Mouse (Mus musculus) heart, embryonic 10.5 days (tissue): Measurements from ENCODE around the gene Slc35c2. TPM values are rescaled to one million over a fixed set of nuclear protein-coding genes. Genes with fewer than 3 reads are reported as not detected.

Experiments
- DNase-seq: peaks from one replicate; pipeline ENCODE4 v3.0.0-alpha.2; 2017; ENCODE audit warnings: low spot score
- H3K27ac ChIP-seq: fragments of 300-500 bp; sonication (generic); 2 replicates; pipeline ENCODE4 v1.5.1; 2016; ENCODE audit warnings: mild to moderate bottlenecking
- H3K27me3 ChIP-seq: fragments of 300-500 bp; sonication (generic); 2 replicates; pipeline ENCODE4 v1.6.1; 2016; ENCODE audit warnings: mild to moderate bottlenecking; ENCODE audit not compliant: poor library complexity, insufficient read depth, severe bottlenecking
- H3K36me3 ChIP-seq: fragments of 300-500 bp; sonication (generic); 2 replicates; pipeline ENCODE4 v1.6.1; 2016; ENCODE audit warnings: mild to moderate bottlenecking, moderate library complexity
- H3K4me1 ChIP-seq: fragments of 300-500 bp; sonication (generic); 2 replicates; pipeline ENCODE4 v1.6.1; 2016; ENCODE audit warnings: mild to moderate bottlenecking
- H3K4me3 ChIP-seq: fragments of 300-500 bp; sonication (generic); 2 replicates; pipeline ENCODE4 v1.5.1; 2016; ENCODE audit warnings: mild to moderate bottlenecking, moderate library complexity
- H3K9me3 ChIP-seq: fragments of 300-500 bp; sonication (generic); 2 replicates; pipeline ENCODE4 v1.6.1; 2016; ENCODE audit warnings: mild to moderate bottlenecking, moderate library complexity
- WGBS: fragments of 180-500 bp; shearing (Covaris S2); methylation state at CpG from one replicate; pipeline ENCODE4 v1.1.7; 2016; 5-methylcytosine and 5-hydroxymethylcytosine counted together
- polyA plus RNA-seq: library from polyadenylated mRNA; unstranded; fragments of >200 nt; fragmentation: Nextera tagmentation; extraction: Ambion mirVana; gene quantifications from 2 replicates; pipeline ENCODE4 v1.2.1, GENCODE M21; 2016

Gene Slc35c2
- polyA plus RNA-seq, 1 experiment from 2014 or later = 57.3 TPM

DNA sequence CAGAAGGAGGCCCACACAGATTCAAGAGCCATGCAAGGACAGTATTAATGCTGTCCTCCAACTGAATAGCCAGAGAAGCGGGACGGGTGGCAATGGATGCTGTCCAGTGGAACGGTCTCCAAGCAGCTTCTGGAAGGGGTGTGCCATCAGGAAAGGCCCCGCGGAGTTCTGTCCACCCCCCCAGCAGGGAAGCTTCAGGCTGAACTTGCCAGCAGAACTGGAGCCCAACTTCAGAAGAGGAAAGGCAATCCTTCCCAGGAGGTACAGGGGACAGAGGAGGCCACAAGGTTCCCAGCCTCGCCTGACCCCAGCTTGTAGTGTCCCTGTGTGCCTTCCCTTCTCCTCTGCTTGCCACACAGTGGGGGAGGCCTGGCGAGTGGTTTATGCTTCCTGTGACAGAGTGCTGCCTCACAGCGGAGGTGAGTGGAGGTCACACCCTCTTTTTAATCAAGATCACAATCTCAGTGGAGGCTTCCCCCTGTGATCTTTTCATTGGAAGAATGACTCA lies 33.8 kb upstream of the Slc35c2 start:
- Histone ChIP-seq H3K27me3 (no peaks in the 10 kb centered on the region), H3K36me3 (peaks cover 7% of the 10 kb centered on the region), H3K4me1 (peaks cover 85% of the 10 kb centered on the region), H3K4me3 (0 out of 2 replicates have a peak overlapping the region, but pooled peaks have one; percentile 4), H3K9me3 (no peaks in the 10 kb centered on the region), H3K27ac (peak overlapping the region; percentile 53)
- DNase-seq = no peak
- 64% methylated on average over 8 of the region's 8 CpGs for WGBS

GRCm38 (mm10) chr2:165320531-165321150 lies 33.0 kb upstream of the Slc35c2 start:
- Histone ChIP-seq H3K27ac (0 out of 2 replicates have a peak overlapping the region, but pooled peaks have one; percentile 53), H3K9me3 (no peaks in the 10 kb centered on the region), H3K36me3 (peaks cover 15% of the 10 kb centered on the region), H3K4me3 (no peak overlapping the region), H3K27me3 (no peaks in the 10 kb centered on the region), H3K4me1 (peaks cover 91% of the 10 kb centered on the region)
- DNase-seq = no peak
- 59% methylated on average over 12 of the region's 12 CpGs for WGBS

- DNase-seq = no peak
- peaks cover 84% of the 10 kb centered on the region for H3K4me1 ChIP-seq
- no peaks in the 10 kb centered on the region for H3K27me3 ChIP-seq
- H3K9me3 ChIP-seq = no peaks in the 10 kb centered on the region
- H3K36me3 ChIP-seq = peaks cover 26% of the 10 kb centered on the region
- no peak overlapping the region for H3K4me3 ChIP-seq
- no peak overlapping the region for H3K27ac ChIP-seq
- WGBS = 44% methylated on average over 4 of the region's 4 CpGs
Measured at GRCm38 (mm10) chr2:165319503-165319902, 31.8 kb upstream of the Slc35c2 start.

- Histone ChIP-seq H3K27me3 (no peaks in the 10 kb centered on the region), H3K4me1 (peaks cover 79% of the 10 kb centered on the region), H3K9me3 (no peaks in the 10 kb centered on the region), H3K27ac (no peak overlapping the region), H3K36me3 (peaks cover 32% of the 10 kb centered on the region), H3K4me3 (no peak overlapping the region)
- no peak for DNase-seq
- WGBS = 80% methylated on average over 7 of the region's 7 CpGs
Measured at GRCm38 (mm10) chr2:165318941-165319340, 31.3 kb upstream of the Slc35c2 start.

GRCm38 (mm10) chr2:165317621-165318263 lies 30.1 kb upstream of the Slc35c2 start:
- no peak for DNase-seq
- peak overlapping the region; percentile 5; the same call in 1 of the 2 replicates for H3K4me3 ChIP-seq
- H3K4me1 ChIP-seq = peaks cover 69% of the 10 kb centered on the region
- H3K36me3 ChIP-seq = peaks cover 38% of the 10 kb centered on the region
- WGBS = 51% methylated on average over 16 of the region's 16 CpGs
- H3K27me3 ChIP-seq = no peaks in the 10 kb centered on the region
- no peaks in the 10 kb centered on the region for H3K9me3 ChIP-seq
- H3K27ac ChIP-seq = peak overlapping the region; percentile 50; the same call in 1 of the 2 replicates

- peak overlapping the region; percentile 5 for H3K4me3 ChIP-seq
- peaks cover 65% of the 10 kb centered on the region for H3K4me1 ChIP-seq
- H3K9me3 ChIP-seq = no peaks in the 10 kb centered on the region
- DNase-seq = no peak
- peaks cover 6% of the 10 kb centered on the region; the same call in 1 of the 2 replicates for H3K27me3 ChIP-seq
- 23% methylated on average over 9 of the region's 9 CpGs for WGBS
- peak overlapping the region; percentile 50; the same call in 1 of the 2 replicates for H3K27ac ChIP-seq
- H3K36me3 ChIP-seq = peaks cover 45% of the 10 kb centered on the region
Measured at GRCm38 (mm10) chr2:165316837-165317473, 29.3 kb upstream of the Slc35c2 start.

DNA sequence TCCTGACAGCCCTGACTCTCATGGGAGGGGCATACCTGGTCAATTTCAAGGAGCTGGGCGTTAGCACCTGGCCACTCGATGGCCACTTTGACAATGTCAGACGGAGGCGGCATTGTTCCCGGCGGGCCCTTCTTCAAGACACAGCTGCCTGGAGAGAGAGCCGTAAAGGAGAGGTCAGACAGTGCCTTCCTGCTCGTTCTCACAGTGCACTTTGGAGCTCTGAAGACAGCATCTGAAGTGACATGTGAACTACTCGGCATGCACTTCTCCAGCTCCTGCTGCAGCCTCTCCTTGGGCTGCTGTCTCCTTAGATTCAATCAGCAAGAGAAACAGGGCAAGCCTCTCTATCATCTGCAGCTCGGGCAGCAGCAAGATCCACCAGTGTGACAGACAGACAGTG lies 28.5 kb upstream of the Slc35c2 start:
- Histone ChIP-seq H3K9me3 (no peaks in the 10 kb centered on the region), H3K27ac (peak overlapping the region; percentile 1; the same call in 1 of the 2 replicates), H3K4me1 (peaks cover 59% of the 10 kb centered on the region), H3K4me3 (no peak overlapping the region), H3K36me3 (peaks cover 52% of the 10 kb centered on the region), H3K27me3 (peaks cover 6% of the 10 kb centered on the region; the same call in 1 of the 2 replicates)
- no peak for DNase-seq
- WGBS = 62% methylated on average over 10 of the region's 10 CpGs

GRCm38 (mm10) chr2:165314197-165314596 lies 26.5 kb upstream of the Slc35c2 start:
- H3K4me3 ChIP-seq = no peak overlapping the region
- WGBS = 73% methylated on average over 8 of the region's 8 CpGs
- H3K27ac ChIP-seq = no peak overlapping the region
- peaks cover 72% of the 10 kb centered on the region for H3K36me3 ChIP-seq
- no peaks in the 10 kb centered on the region for H3K9me3 ChIP-seq
- peaks cover 44% of the 10 kb centered on the region for H3K4me1 ChIP-seq
- DNase-seq = no peak
- peaks cover 6% of the 10 kb centered on the region; the same call in 1 of the 2 replicates for H3K27me3 ChIP-seq

DNA sequence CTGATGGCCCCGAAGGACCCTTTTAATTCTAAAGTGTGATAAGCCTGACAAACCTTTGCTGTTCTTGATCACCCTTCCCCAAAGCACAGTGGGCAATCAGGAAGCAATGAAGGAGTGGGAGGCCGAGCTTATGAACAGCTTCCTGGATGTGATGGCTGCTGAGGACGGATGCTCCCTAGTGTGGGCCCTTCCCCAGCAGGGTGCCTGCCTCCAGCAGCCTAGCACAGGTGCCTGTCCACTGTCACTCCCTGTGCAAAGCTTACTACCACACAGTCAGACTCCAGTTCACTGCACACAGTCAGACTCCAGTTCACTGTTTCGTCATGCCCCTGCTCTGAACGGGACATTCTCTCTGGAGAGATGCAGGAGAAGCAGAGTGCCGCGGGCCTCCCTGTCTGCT lies 24.7 kb upstream of the Slc35c2 start:
- Histone ChIP-seq H3K9me3 (no peaks in the 10 kb centered on the region), H3K4me1 (peaks cover 26% of the 10 kb centered on the region), H3K27ac (no peak overlapping the region), H3K4me3 (no peak overlapping the region), H3K27me3 (peaks cover 6% of the 10 kb centered on the region; the same call in 1 of the 2 replicates), H3K36me3 (peaks cover 88% of the 10 kb centered on the region)
- 65% methylated on average over 7 of the region's 7 CpGs for WGBS
- DNase-seq = no peak

DNA sequence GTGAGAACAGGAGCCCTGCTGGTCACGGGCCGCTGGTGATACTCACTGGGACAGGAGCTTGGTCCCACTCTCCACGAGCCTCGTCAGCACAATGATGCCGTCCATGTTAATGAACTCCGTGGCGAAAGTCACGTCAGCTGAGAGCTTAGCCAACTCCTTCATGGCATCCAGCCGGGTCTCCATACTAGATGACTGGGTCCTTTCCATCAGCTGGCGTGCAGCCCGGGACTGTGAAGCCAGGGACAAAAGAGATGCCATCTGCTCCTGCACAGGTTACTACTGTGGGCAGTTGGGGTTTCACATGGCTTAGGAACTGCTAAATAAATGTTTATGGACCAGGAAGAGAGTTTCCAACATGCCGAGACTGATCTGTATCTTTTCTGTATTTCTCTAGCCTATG lies 23.9 kb upstream of the Slc35c2 start:
- no peak overlapping the region for H3K4me3 ChIP-seq
- peaks cover 95% of the 10 kb centered on the region for H3K36me3 ChIP-seq
- H3K27ac ChIP-seq = no peak overlapping the region
- H3K4me1 ChIP-seq = peaks cover 18% of the 10 kb centered on the region
- WGBS = 90% methylated on average over 12 of the region's 12 CpGs
- no peak for DNase-seq
- no peaks in the 10 kb centered on the region for H3K9me3 ChIP-seq
- peaks cover 6% of the 10 kb centered on the region; the same call in 1 of the 2 replicates for H3K27me3 ChIP-seq

- peaks cover 12% of the 10 kb centered on the region for H3K4me1 ChIP-seq
- peaks cover 6% of the 10 kb centered on the region; the same call in 1 of the 2 replicates for H3K27me3 ChIP-seq
- no peak overlapping the region for H3K4me3 ChIP-seq
- H3K27ac ChIP-seq = no peak overlapping the region
- H3K9me3 ChIP-seq = no peaks in the 10 kb centered on the region
- peaks cover 97% of the 10 kb centered on the region for H3K36me3 ChIP-seq
- DNase-seq = no peak
- 70% methylated on average over 13 of the region's 13 CpGs for WGBS
Measured at GRCm38 (mm10) chr2:165310818-165311425, 23.3 kb upstream of the Slc35c2 start.

- H3K36me3 ChIP-seq = peaks cover 93% of the 10 kb centered on the region
Measured at GRCm38 (mm10) chr2:165307801-165308200, 20.1 kb upstream of the Slc35c2 start.

More at GRCm38 (mm10) chr2:165307801-165308200, 20.1 kb upstream of the Slc35c2 start:
- Histone ChIP-seq H3K27ac (no peak overlapping the region), H3K4me3 (no peak overlapping the region), H3K27me3 (peaks cover 6% of the 10 kb centered on the region; the same call in 1 of the 2 replicates), H3K9me3 (no peaks in the 10 kb centered on the region), H3K4me1 (0 out of 2 replicates have a peak, but pooled peaks cover 6% of the 10 kb centered on the region)
- DNase-seq = no peak
- WGBS = 92% methylated on average over 6 of the region's 6 CpGs
